Mouse (Mus musculus) yolk sac, embryonic 10.5 days (tissue): ENCODE measurements around the gene Morn3.
"Not testable (repeated sequence)": the region's sequence is repeated elsewhere in the genome, so short reads cannot be mapped to it uniquely, and the experiment has no call there.

Source experiments
- DNase-seq: peaks from one replicate; pipeline ENCODE4 v3.0.0-alpha.2; 2017; ENCODE audit warnings: low spot score

Gene Morn3

GRCm38 (mm10) chr5:123046916-123047315 lies at the start of gene Morn3:
Gene Morn3, minus strand, starts transcription at chr5:123047016.
- no peak for DNase-seq

- no peak for DNase-seq
Measured at GRCm38 (mm10) chr5:123096299-123096698, 49.5 kb upstream of the Morn3 start.

- no peak for DNase-seq
Measured at GRCm38 (mm10) chr5:123094238-123094991, 47.6 kb upstream of the Morn3 start.

GRCm38 (mm10) chr5:123093077-123093633 lies 46.3 kb upstream of the Morn3 start:
- DNase-seq: no peak

- peak; percentile 56 for DNase-seq
Measured at GRCm38 (mm10) chr5:123090560-123091306, 43.9 kb upstream of the Morn3 start.

GRCm38 (mm10) chr5:123088784-123089183 lies 42.0 kb upstream of the Morn3 start:
- no peak for DNase-seq

- no peak for DNase-seq
Measured at GRCm38 (mm10) chr5:123086501-123086900, 39.7 kb upstream of the Morn3 start.

- peak; percentile 50 for DNase-seq
Measured at GRCm38 (mm10) chr5:123083340-123084050, 36.7 kb upstream of the Morn3 start.

GRCm38 (mm10) chr5:123080510-123080909 lies 33.7 kb upstream of the Morn3 start:
- DNase-seq: no peak

- DNase-seq: no peak
Measured at GRCm38 (mm10) chr5:123080041-123080440, 33.2 kb upstream of the Morn3 start.

- no peak for DNase-seq
Measured at GRCm38 (mm10) chr5:123079568-123079967, 32.8 kb upstream of the Morn3 start.

GRCm38 (mm10) chr5:123076419-123077281 lies 29.8 kb upstream of the Morn3 start:
- no peak for DNase-seq

- peak; percentile 90 for DNase-seq
Measured at GRCm38 (mm10) chr5:123075576-123076418, 29.0 kb upstream of the Morn3 start.

- DNase-seq: no peak
Measured at GRCm38 (mm10) chr5:123068714-123069113, 21.9 kb upstream of the Morn3 start.

- DNase-seq: no peak
Measured at GRCm38 (mm10) chr5:123068115-123068514, 21.3 kb upstream of the Morn3 start, which contains the start of gene Tmem120b. Gene Tmem120b, plus strand, starts transcription at chr5:123068415.

GRCm38 (mm10) chr5:123067395-123067995 lies 20.7 kb upstream of the Morn3 start:
- no peak for DNase-seq

- DNase-seq: peak; percentile 45
Measured at GRCm38 (mm10) chr5:123064207-123064606, 17.4 kb upstream of the Morn3 start.

- DNase-seq: no peak
Measured at GRCm38 (mm10) chr5:123063141-123063540, 16.3 kb upstream of the Morn3 start.

GRCm38 (mm10) chr5:123061402-123061749 lies 14.6 kb upstream of the Morn3 start:
- DNase-seq: not testable (repeated sequence)
